Mouse (Mus musculus): ENCODE results near the gene Dnmt3a. TPM values are rescaled to one million over a fixed set of nuclear protein-coding genes. Genes with fewer than 3 reads are reported as not detected.
A peak's percentile ranks its signal among the peaks of the same experiment; 100 is the strongest.

Dnmt3a gene
- total and polyA plus RNA-seq, 2 experiments from 2014 or later, result 88.5 to 130 TPM

GRCm38 (mm10) chr12:3788421-3789051, 17.3 kb upstream of the Dnmt3a start:
- TF ChIP-seq CTCF (IDR thresholded peaks at IDR 0.05), result no peak
- Histone ChIP-seq H3K27me3 (ENCODE audit: insufficient read depth, low read length) (no peaks in the 10 kb centered on the region), H3K36me3 (ENCODE audit: insufficient read depth, low read length) (no peaks in the 10 kb centered on the region), H3K9me3 (ENCODE audit: low read length) (no peaks in the 10 kb centered on the region), H3K27ac (ENCODE audit: low read depth, low read length) (no peak overlapping the region; the same call in 1 of the 2 replicates), H3K9ac (replicated peaks; ENCODE audit: low read length, poor library complexity, severe bottlenecking) (no peak overlapping the region), H3K4me3 (ENCODE audit: low read depth, low read length) (no peak overlapping the region), H3K4me1 (ENCODE audit: insufficient read depth, low read length) (peaks cover 9% of the 10 kb centered on the region), H3K4me2 (ENCODE audit: low read depth, low read length, poor library complexity, severe bottlenecking) (no peak overlapping the region)
- 56% methylated on average over 5 of the region's 5 CpGs for WGBS
- DNase-seq (ENCODE audit: low spot score) (no peak), ATAC-seq (ENCODE audit: low FRiP score) (no peak)

GRCm38 (mm10) chr12:3789626-3790185, 16.1 kb upstream of the Dnmt3a start:
- no peak overlapping the region for H3K4me2 ChIP-seq (ENCODE audit: low read depth, low read length, poor library complexity, severe bottlenecking)
- no peak overlapping the region for H3K4me3 ChIP-seq (ENCODE audit: low read depth, low read length)
- no peaks in the 10 kb centered on the region for H3K9me3 ChIP-seq (ENCODE audit: low read length)
- H3K27ac ChIP-seq (ENCODE audit: low read depth, low read length), result no peak overlapping the region
- H3K4me1 ChIP-seq (ENCODE audit: insufficient read depth, low read length), result 0 out of 2 replicates have a peak, but pooled peaks cover 2% of the 10 kb centered on the region
- ATAC-seq (ENCODE audit: low FRiP score) (no peak), DNase-seq (ENCODE audit: low spot score) (no peak)
- H3K27me3 ChIP-seq (ENCODE audit: insufficient read depth, low read length), result no peaks in the 10 kb centered on the region
- H3K9ac ChIP-seq (replicated peaks; ENCODE audit: low read length, poor library complexity, severe bottlenecking), result no peak overlapping the region
- H3K36me3 ChIP-seq (ENCODE audit: insufficient read depth, low read length), result no peaks in the 10 kb centered on the region
- WGBS, result 72% methylated on average over 5 of the region's 5 CpGs
- no peak for TF ChIP-seq CTCF (IDR thresholded peaks at IDR 0.05)

GRCm38 (mm10) chr12:3791257-3791656, 14.6 kb upstream of the Dnmt3a start:
- peak overlapping the region; percentile 53 for H3K4me2 ChIP-seq (ENCODE audit: low read depth, low read length, poor library complexity, severe bottlenecking)
- ATAC-seq (ENCODE audit: low FRiP score), result no peak; the same call in 1 of the 2 replicates
- H3K27ac ChIP-seq (ENCODE audit: low read depth, low read length), result no peak overlapping the region
- peak overlapping the region; percentile 26; the same call in 1 of the 2 replicates for H3K4me3 ChIP-seq (ENCODE audit: low read depth, low read length)
- no peak overlapping the region; the same call in 1 of the 2 replicates for H3K9ac ChIP-seq (replicated peaks; ENCODE audit: low read length, poor library complexity, severe bottlenecking)
- no peaks in the 10 kb centered on the region for H3K36me3 ChIP-seq (ENCODE audit: insufficient read depth, low read length)
- 0 out of 2 replicates have a peak, but pooled peaks cover 2% of the 10 kb centered on the region for H3K4me1 ChIP-seq (ENCODE audit: insufficient read depth, low read length)
- no peak for DNase-seq (ENCODE audit: low spot score)
- WGBS, result 58% methylated on average over 7 of the region's 7 CpGs
- no peaks in the 10 kb centered on the region for H3K27me3 ChIP-seq (ENCODE audit: insufficient read depth, low read length)
- no peak for TF ChIP-seq CTCF (IDR thresholded peaks at IDR 0.05)
- H3K9me3 ChIP-seq (ENCODE audit: low read length), result no peaks in the 10 kb centered on the region

DNA sequence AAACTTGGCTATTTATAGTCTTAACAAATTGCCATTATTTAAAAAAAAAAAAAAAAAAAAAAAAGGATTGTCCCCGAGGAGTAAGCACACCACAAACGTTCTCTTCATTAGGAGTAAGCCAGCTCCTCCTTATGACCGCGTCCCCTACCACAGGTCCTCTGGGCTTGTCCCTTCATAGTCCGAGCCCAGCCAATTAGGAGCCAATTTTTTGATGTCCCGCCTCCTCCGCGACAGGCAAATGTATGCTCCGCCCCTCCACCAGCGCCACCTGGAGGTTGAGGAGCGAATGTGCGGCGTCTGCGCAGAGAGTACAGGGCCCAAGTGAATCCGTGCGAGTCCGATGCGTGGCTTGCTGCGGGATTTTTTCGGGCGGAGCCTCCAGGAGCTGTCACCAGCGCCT, 14.1 kb upstream of the Dnmt3a start:
- no peaks in the 10 kb centered on the region for H3K36me3 ChIP-seq (ENCODE audit: insufficient read depth, low read length)
- peak overlapping the region; percentile 55; the same call in 1 of the 2 replicates for H3K27ac ChIP-seq (ENCODE audit: low read depth, low read length)

GRCm38 (mm10) chr12:3792248-3792647, 13.6 kb upstream of the Dnmt3a start:
- 20% methylated on average over 8 of the region's 8 CpGs for WGBS
- 0 out of 2 replicates have a peak, but pooled peaks cover 1% of the 10 kb centered on the region for H3K4me1 ChIP-seq (ENCODE audit: insufficient read depth, low read length)
- 0 out of 2 replicates have a peak overlapping the region, but pooled peaks have one; percentile 36 for H3K9ac ChIP-seq (replicated peaks; ENCODE audit: low read length, poor library complexity, severe bottlenecking)

More for the DNA sequence above, 14.1 kb upstream of the Dnmt3a start:
- peak overlapping the region; percentile 53 for H3K4me2 ChIP-seq (ENCODE audit: low read depth, low read length, poor library complexity, severe bottlenecking)
- H3K4me3 ChIP-seq (ENCODE audit: low read depth, low read length), result peak overlapping the region; percentile 26
- WGBS, result under 1% methylated on average over 22 of the region's 22 CpGs
- peak; percentile 98 for TF ChIP-seq CTCF (IDR thresholded peaks at IDR 0.05)
- peak overlapping the region; percentile 36; the same call in 1 of the 2 replicates for H3K9ac ChIP-seq (replicated peaks; ENCODE audit: low read length, poor library complexity, severe bottlenecking)
- ATAC-seq (ENCODE audit: low FRiP score), result peak; percentile 91
- H3K27me3 ChIP-seq (ENCODE audit: insufficient read depth, low read length), result no peaks in the 10 kb centered on the region
- H3K4me1 ChIP-seq (ENCODE audit: insufficient read depth, low read length), result 0 out of 2 replicates have a peak, but pooled peaks cover 2% of the 10 kb centered on the region
- no peaks in the 10 kb centered on the region for H3K9me3 ChIP-seq (ENCODE audit: low read length)
- peak; percentile 97 for DNase-seq (ENCODE audit: low spot score)

GRCm38 (mm10) chr12:3795569-3795968, 10.2 kb upstream of the Dnmt3a start:
- no peaks in the 10 kb centered on the region for H3K9me3 ChIP-seq (ENCODE audit: low read length)
- H3K4me1 ChIP-seq (ENCODE audit: insufficient read depth, low read length), result no peaks in the 10 kb centered on the region
- no peak overlapping the region for H3K4me2 ChIP-seq (ENCODE audit: low read depth, low read length, poor library complexity, severe bottlenecking)
- no peak overlapping the region for H3K27ac ChIP-seq (ENCODE audit: low read depth, low read length)
- no peaks in the 10 kb centered on the region for H3K27me3 ChIP-seq (ENCODE audit: insufficient read depth, low read length)
- no peak for TF ChIP-seq CTCF (IDR thresholded peaks at IDR 0.05)
- no peak overlapping the region for H3K9ac ChIP-seq (replicated peaks; ENCODE audit: low read length, poor library complexity, severe bottlenecking)
- 51% methylated on average over 4 of the region's 4 CpGs for WGBS
- ATAC-seq (ENCODE audit: low FRiP score) (no peak), DNase-seq (ENCODE audit: low spot score) (no peak)
- H3K4me3 ChIP-seq (ENCODE audit: low read depth, low read length), result no peak overlapping the region
- no peaks in the 10 kb centered on the region for H3K36me3 ChIP-seq (ENCODE audit: insufficient read depth, low read length)

More at GRCm38 (mm10) chr12:3792248-3792647, 13.6 kb upstream of the Dnmt3a start:
- Histone ChIP-seq H3K4me2 (ENCODE audit: low read depth, low read length, poor library complexity, severe bottlenecking) (peak overlapping the region; percentile 53), H3K4me3 (ENCODE audit: low read depth, low read length) (peak overlapping the region; percentile 26), H3K9me3 (ENCODE audit: low read length) (no peaks in the 10 kb centered on the region), H3K27me3 (ENCODE audit: insufficient read depth, low read length) (no peaks in the 10 kb centered on the region), H3K27ac (ENCODE audit: low read depth, low read length) (peak overlapping the region; percentile 55; the same call in 1 of the 2 replicates), H3K36me3 (ENCODE audit: insufficient read depth, low read length) (no peaks in the 10 kb centered on the region)
- DNase-seq (ENCODE audit: low spot score) (no peak), ATAC-seq (ENCODE audit: low FRiP score) (peak; percentile 39)
- no peak for TF ChIP-seq CTCF (IDR thresholded peaks at IDR 0.05)
